Mouse (Mus musculus) ovary, postnatal 10 days (tissue): ENCODE measurements around the gene Timp2.
A peak's percentile ranks its signal among the peaks of the same experiment; 100 is the strongest.
"Not testable (repeated sequence)": the region's sequence is repeated elsewhere in the genome, so short reads cannot be mapped to it uniquely, and the experiment has no call there.

Experiments
- DNase-seq: peaks from one replicate; pipeline ENCODE4 v3.0.0; 2022; ENCODE audit warnings: low spot score

Gene Timp2

GRCm38 (mm10) chr11:118355640-118356039, at the start of gene Timp2:
TSS of gene Timp2 (minus strand) at chr11:118355740.
- no peak for DNase-seq

GRCm38 (mm10) chr11:118405311-118405710, 49.8 kb upstream of the Timp2 start:
- DNase-seq: no peak

GRCm38 (mm10) chr11:118403951-118404899, 48.7 kb upstream of the Timp2 start:
- DNase-seq: no peak

- no peak for DNase-seq
These were observed 47.6 kb upstream of the Timp2 start for GRCm38 (mm10) chr11:118403183-118403582.

GRCm38 (mm10) chr11:118401760-118402280, 46.3 kb upstream of the Timp2 start, which contains the start of gene Lgals3bp:
TSS of gene Lgals3bp (minus strand) at chr11:118402092.
- DNase-seq: no peak

- DNase-seq: no peak
These were observed 45.7 kb upstream of the Timp2 start for GRCm38 (mm10) chr11:118401195-118401594.

- DNase-seq: no peak
These were observed 45.0 kb upstream of the Timp2 start for GRCm38 (mm10) chr11:118400566-118400936.

GRCm38 (mm10) chr11:118399891-118400565, 44.5 kb upstream of the Timp2 start:
- no peak for DNase-seq

GRCm38 (mm10) chr11:118397806-118398530, 42.4 kb upstream of the Timp2 start:
- DNase-seq: no peak

- no peak for DNase-seq
These were observed 39.0 kb upstream of the Timp2 start for GRCm38 (mm10) chr11:118394538-118394937.

- DNase-seq: no peak
These were observed 38.5 kb upstream of the Timp2 start for GRCm38 (mm10) chr11:118393991-118394390.

GRCm38 (mm10) chr11:118387816-118388215, 32.3 kb upstream of the Timp2 start:
- DNase-seq: not testable (repeated sequence)

GRCm38 (mm10) chr11:118379251-118380009, 23.9 kb upstream of the Timp2 start:
- peak; percentile 67 for DNase-seq

GRCm38 (mm10) chr11:118378656-118379055, 23.1 kb upstream of the Timp2 start:
- no peak for DNase-seq

- DNase-seq: not testable (repeated sequence)
These were observed 20.8 kb upstream of the Timp2 start for GRCm38 (mm10) chr11:118376323-118376722.

GRCm38 (mm10) chr11:118375881-118376280, 20.3 kb upstream of the Timp2 start:
- no peak for DNase-seq

GRCm38 (mm10) chr11:118375461-118375860, 19.9 kb upstream of the Timp2 start:
- no peak for DNase-seq

- DNase-seq: no peak
These were observed 19.5 kb upstream of the Timp2 start for GRCm38 (mm10) chr11:118375006-118375405.

GRCm38 (mm10) chr11:118374506-118374905, 19.0 kb upstream of the Timp2 start:
- no peak for DNase-seq

- no peak for DNase-seq
These were observed 17.1 kb upstream of the Timp2 start for GRCm38 (mm10) chr11:118372641-118373040.

GRCm38 (mm10) chr11:118371876-118372275, 16.3 kb upstream of the Timp2 start:
- no peak for DNase-seq
